Mouse (Mus musculus) midbrain, embryonic 16.5 days (tissue): Measurements from ENCODE around the gene Ascc1. TPM values are rescaled to one million over a fixed set of nuclear protein-coding genes. Genes with fewer than 3 reads are reported as not detected.

ENCODE experiments used
- ATAC-seq: fragments of 200-750 bp; cut with Nextera tagmentation; 2 replicates; pipeline ENCODE4 v1.8.0; 2017; ENCODE audit warnings: moderate TSS enrichment
- H3K27ac ChIP-seq: fragments of 300-500 bp; sonication (generic); 2 replicates; pipeline ENCODE4 v1.5.1; 2014; ENCODE audit warnings: mild to moderate bottlenecking, low read length, mixed read lengths
- H3K27me3 ChIP-seq: fragments of 300-500 bp; sonication (generic); 2 replicates; pipeline ENCODE4 v1.6.1; 2014; ENCODE audit warnings: low read depth, low read length, mixed read lengths; ENCODE audit not compliant: control insufficient read depth, insufficient read depth
- H3K36me3 ChIP-seq: fragments of 300-500 bp; sonication (generic); 2 replicates; pipeline ENCODE4 v1.6.1; 2014; ENCODE audit warnings: mild to moderate bottlenecking, low read length, moderate library complexity, mixed read lengths; ENCODE audit not compliant: control insufficient read depth, insufficient read depth
- H3K4me1 ChIP-seq: fragments of 300-500 bp; sonication (generic); 2 replicates; pipeline ENCODE4 v1.6.1; 2014; ENCODE audit warnings: mild to moderate bottlenecking, low read length, mixed read lengths; ENCODE audit not compliant: control insufficient read depth, insufficient read depth
- H3K4me2 ChIP-seq: fragments of 300-500 bp; sonication (generic); 2 replicates; pipeline ENCODE4 v1.6.1; 2014; ENCODE audit warnings: mild to moderate bottlenecking, low read length, mixed read lengths
- H3K4me3 ChIP-seq: fragments of 300-500 bp; sonication (generic); 2 replicates; pipeline ENCODE4 v1.5.1; 2014; ENCODE audit warnings: low read depth, mild to moderate bottlenecking, low read length, moderate library complexity, mixed read lengths
- H3K9ac ChIP-seq: fragments of 300-500 bp; sonication (generic); 2 replicates; pipeline ENCODE4 v1.6.1; 2014; ENCODE audit warnings: low read depth, low read length, mixed read lengths
- H3K9me3 ChIP-seq: fragments of 300-500 bp; sonication (generic); replicated peaks from 2 replicates; pipeline ENCODE4 v1.6.1; 2014; ENCODE audit warnings: mild to moderate bottlenecking, low read length, mixed read lengths; ENCODE audit not compliant: control insufficient read depth, poor library complexity, severe bottlenecking
- WGBS: fragments of 180-500 bp; shearing (Covaris S2); extraction: QIAGEN DNeasy Blood & Tissue Kit; methylation state at CpG from one replicate; pipeline ENCODE4 v1.1.7; 2014; 5-methylcytosine and 5-hydroxymethylcytosine counted together
- polyA plus RNA-seq: library from polyadenylated mRNA; unstranded; fragments of >200 nt; fragmentation: Nextera tagmentation; extraction: Ambion mirVana; gene quantifications from 2 replicates; pipeline ENCODE4 v1.2.1, GENCODE M21; 2015

Gene Ascc1
- polyA plus RNA-seq, 1 experiment from 2014 or later, result 54.5 TPM

DNA sequence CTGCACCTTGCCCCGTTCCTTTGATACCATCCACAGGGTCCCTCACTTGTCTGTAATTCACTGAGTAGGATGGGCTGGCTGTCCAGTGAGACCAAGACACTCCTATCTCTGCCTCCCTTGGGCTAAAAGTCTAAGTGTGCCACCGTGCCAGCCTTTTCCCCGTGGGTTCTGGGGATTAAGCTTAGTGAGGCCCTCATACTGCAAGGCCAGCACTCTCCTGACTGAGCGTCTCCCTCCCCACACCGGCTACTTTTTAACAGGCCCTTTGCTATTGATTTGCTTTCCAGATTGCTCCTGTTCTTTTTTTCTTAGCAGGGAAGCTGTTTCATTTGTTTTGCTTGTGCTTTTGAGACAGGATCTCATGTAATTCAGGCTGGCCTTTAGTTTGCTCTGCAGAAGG, 60.3 kb downstream of the Ascc1 start:
- H3K4me1 ChIP-seq, result peaks cover 4% of the 10 kb centered on the region; the same call in 1 of the 2 replicates
- H3K36me3 ChIP-seq, result no peaks in the 10 kb centered on the region
- H3K27me3 ChIP-seq, result no peaks in the 10 kb centered on the region
- H3K4me3 ChIP-seq, result no peak overlapping the region
- no peak overlapping the region for H3K9ac ChIP-seq
- WGBS, result 35% methylated on average over 5 of the region's 5 CpGs
- ATAC-seq, result no peak
- no peak overlapping the region; the same call in 1 of the 2 replicates for H3K27ac ChIP-seq
- H3K4me2 ChIP-seq, result no peak overlapping the region
- H3K9me3 ChIP-seq, result peaks cover 2% of the 10 kb centered on the region; the same call in 1 of the 2 replicates

DNA sequence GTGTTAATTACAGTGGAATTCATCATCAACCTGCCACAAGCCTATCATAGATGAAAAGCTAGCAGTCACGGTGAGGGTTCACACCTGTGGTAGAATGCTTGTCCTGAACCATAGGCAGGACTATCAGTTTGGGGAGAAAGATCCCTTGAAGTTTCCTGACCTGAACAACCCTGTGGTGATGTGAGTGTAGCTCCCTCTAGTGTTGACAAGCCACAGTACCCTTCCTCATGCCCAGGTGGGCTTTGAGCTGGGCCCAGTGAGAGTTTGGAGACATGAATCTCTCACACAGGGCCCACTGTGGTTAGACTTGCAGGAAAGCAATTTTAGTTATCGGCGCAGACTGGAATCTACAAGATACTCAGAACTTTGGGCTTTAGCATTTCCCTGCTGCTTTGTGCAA, 63.9 kb downstream of the Ascc1 start:
- H3K9ac ChIP-seq, result no peak overlapping the region
- WGBS, result 81% methylated on average over 3 of the region's 3 CpGs
- no peak overlapping the region for H3K27ac ChIP-seq
- H3K9me3 ChIP-seq, result no peaks in the 10 kb centered on the region
- no peak for ATAC-seq
- no peak overlapping the region for H3K4me3 ChIP-seq
- no peaks in the 10 kb centered on the region for H3K36me3 ChIP-seq
- H3K4me2 ChIP-seq, result no peak overlapping the region
- H3K4me1 ChIP-seq, result peaks cover 4% of the 10 kb centered on the region; the same call in 1 of the 2 replicates
- no peaks in the 10 kb centered on the region for H3K27me3 ChIP-seq

DNA sequence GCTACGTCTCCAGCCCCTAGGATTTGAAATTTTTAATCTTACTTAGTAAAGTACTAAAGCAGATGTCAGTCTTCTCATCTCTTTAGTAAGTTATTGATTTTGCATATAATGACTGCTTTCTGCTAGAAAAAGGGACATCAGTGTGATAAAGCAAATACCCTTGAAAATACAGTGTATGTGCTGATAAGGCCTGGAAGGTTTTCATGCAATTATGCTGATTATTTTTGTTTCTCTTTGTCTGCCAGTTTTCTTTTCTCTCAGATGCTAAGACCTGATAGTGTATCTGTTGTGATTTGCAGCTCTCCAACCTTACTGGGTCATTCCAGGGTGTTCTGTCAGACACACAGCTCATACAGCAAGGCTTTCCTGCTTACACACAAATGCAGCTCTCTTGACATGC, 72.6 kb downstream of the Ascc1 start:
- H3K36me3 ChIP-seq, result no peaks in the 10 kb centered on the region
- no peak overlapping the region for H3K27ac ChIP-seq
- H3K9me3 ChIP-seq, result no peaks in the 10 kb centered on the region
- H3K4me1 ChIP-seq, result peaks cover 4% of the 10 kb centered on the region; the same call in 1 of the 2 replicates
- H3K9ac ChIP-seq, result no peak overlapping the region
- H3K4me3 ChIP-seq, result no peak overlapping the region
- WGBS, result 83% methylated on average over 1 of the region's 1 CpGs
- H3K4me2 ChIP-seq, result no peak overlapping the region
- no peaks in the 10 kb centered on the region for H3K27me3 ChIP-seq
- ATAC-seq, result no peak

DNA sequence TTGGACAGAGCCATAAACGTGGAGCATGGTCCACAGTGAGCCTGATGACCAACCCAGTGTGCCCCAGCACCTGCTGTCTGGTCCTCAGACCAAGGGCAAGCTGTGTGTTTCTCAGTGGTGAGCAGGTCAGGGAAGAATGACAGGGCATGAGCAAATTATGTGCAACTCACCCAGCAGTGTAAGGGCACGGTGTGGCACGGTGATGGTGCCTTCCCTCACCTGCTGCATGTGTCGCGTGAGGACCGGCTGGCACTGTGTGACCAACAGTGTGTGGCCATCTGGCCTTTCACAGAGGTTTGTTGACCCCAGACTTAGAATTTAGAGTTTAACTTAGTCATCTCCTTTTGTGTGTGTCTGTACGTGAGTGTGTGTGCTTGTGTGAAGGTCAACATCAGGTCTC, 74.6 kb downstream of the Ascc1 start:
- WGBS, result 92% methylated on average over 7 of the region's 7 CpGs
- no peaks in the 10 kb centered on the region for H3K27me3 ChIP-seq
- no peak for ATAC-seq

GRCm38 (mm10) chr10:60077736-60078560, 75.3 kb downstream of the Ascc1 start:
- ATAC-seq, result peak; percentile 41; the same call in 1 of the 2 replicates
- Histone ChIP-seq H3K9me3 (no peaks in the 10 kb centered on the region), H3K27ac (peak overlapping the region; percentile 15; the same call in 1 of the 2 replicates)

More for the DNA sequence above, 74.6 kb downstream of the Ascc1 start:
- Histone ChIP-seq H3K9ac (no peak overlapping the region), H3K36me3 (no peaks in the 10 kb centered on the region), H3K4me3 (no peak overlapping the region), H3K4me2 (no peak overlapping the region), H3K9me3 (no peaks in the 10 kb centered on the region), H3K4me1 (peaks cover 15% of the 10 kb centered on the region), H3K27ac (no peak overlapping the region)

GRCm38 (mm10) chr10:60078561-60078917, 75.9 kb downstream of the Ascc1 start:
- ATAC-seq, result peak; percentile 19; the same call in 1 of the 2 replicates
- H3K4me3 ChIP-seq, result no peak overlapping the region
- no peaks in the 10 kb centered on the region for H3K9me3 ChIP-seq
- no peaks in the 10 kb centered on the region for H3K36me3 ChIP-seq
- H3K27ac ChIP-seq, result peak overlapping the region; percentile 30; the same call in 1 of the 2 replicates
- peaks cover 15% of the 10 kb centered on the region for H3K4me1 ChIP-seq
- H3K4me2 ChIP-seq, result no peak overlapping the region
- H3K27me3 ChIP-seq, result no peaks in the 10 kb centered on the region
- no peak overlapping the region for H3K9ac ChIP-seq
- WGBS, result 78% methylated on average over 5 of the region's 5 CpGs

More at GRCm38 (mm10) chr10:60077736-60078560, 75.3 kb downstream of the Ascc1 start:
- 68% methylated on average over 18 of the region's 18 CpGs for WGBS
- no peak overlapping the region for H3K4me3 ChIP-seq
- no peak overlapping the region for H3K9ac ChIP-seq
- H3K4me1 ChIP-seq, result peaks cover 15% of the 10 kb centered on the region
- H3K27me3 ChIP-seq, result no peaks in the 10 kb centered on the region
- H3K4me2 ChIP-seq, result no peak overlapping the region
- no peaks in the 10 kb centered on the region for H3K36me3 ChIP-seq

DNA sequence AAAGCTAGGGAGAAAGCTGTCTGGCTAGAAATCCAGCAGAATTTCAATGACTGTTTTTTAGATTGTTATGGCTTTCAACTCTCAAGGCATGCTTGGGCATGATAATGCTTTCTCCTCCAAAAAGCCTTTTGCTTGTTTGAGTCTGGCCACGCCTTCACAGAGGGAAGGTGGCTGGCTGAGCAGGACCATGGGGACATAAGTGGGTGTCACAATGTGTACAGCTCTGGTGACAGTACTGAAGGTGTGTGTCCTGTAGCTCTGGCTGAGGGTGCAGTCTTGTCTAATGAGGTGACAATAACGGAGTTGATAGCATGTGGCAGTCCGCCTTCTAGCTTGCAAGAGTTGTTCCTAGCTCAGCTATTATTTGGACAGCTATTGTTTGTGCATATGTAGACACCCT, 77.6 kb downstream of the Ascc1 start:
- H3K27ac ChIP-seq, result peak overlapping the region; percentile 43
- peaks cover 15% of the 10 kb centered on the region for H3K4me1 ChIP-seq
- H3K4me3 ChIP-seq, result no peak overlapping the region
- no peaks in the 10 kb centered on the region for H3K36me3 ChIP-seq
- H3K9ac ChIP-seq, result no peak overlapping the region
- no peaks in the 10 kb centered on the region for H3K9me3 ChIP-seq
- H3K4me2 ChIP-seq, result no peak overlapping the region
- H3K27me3 ChIP-seq, result no peaks in the 10 kb centered on the region
- no peak for ATAC-seq
- 63% methylated on average over 3 of the region's 3 CpGs for WGBS

- Histone ChIP-seq H3K4me3 (no peak overlapping the region), H3K27me3 (no peaks in the 10 kb centered on the region), H3K9ac (peak overlapping the region; percentile 20; the same call in 1 of the 2 replicates), H3K9me3 (no peaks in the 10 kb centered on the region), H3K4me1 (peaks cover 15% of the 10 kb centered on the region), H3K36me3 (no peaks in the 10 kb centered on the region), H3K4me2 (no peak overlapping the region), H3K27ac (peak overlapping the region; percentile 43)
- 71% methylated on average over 5 of the region's 5 CpGs for WGBS
- ATAC-seq, result no peak
Measured at GRCm38 (mm10) chr10:60080601-60080981, 78.0 kb downstream of the Ascc1 start.
